Mouse (Mus musculus): Measurements from ENCODE around the gene Pfkfb4. TPM values are rescaled to one million over a fixed set of nuclear protein-coding genes. Genes with fewer than 3 reads are reported as not detected.
A peak's percentile ranks its signal among the peaks of the same experiment; 100 is the strongest.

The Pfkfb4 gene
- 10.5 and 12.4 TPM in 2 replicates for polyA plus RNA-seq (2016; fragmentation: Nextera tagmentation; extraction: Ambion mirVana)

- DNase-seq (ENCODE audit: extremely low spot score, low spot score): peak; percentile 94
- Histone ChIP-seq H3K36me3 (replicated peaks) (no peaks in the 10 kb centered on the region), H3K27ac (peak within 1 kb of the TSS; percentile 90), H3K27me3 (ENCODE audit: poor library complexity, severe bottlenecking) (no peaks in the 10 kb centered on the region), H3K4me3 (peak within 1 kb of the TSS; percentile 67), H3K9me3 (no peaks in the 10 kb centered on the region), H3K4me1 (peaks cover 57% of the 10 kb centered on the region)
- WGBS: 2% methylated on average over 31 of the region's 31 CpGs
Observed at GRCm38 (mm10) chr9:108991428-108992084, at the start of gene Pfkfb4. TSS of gene Pfkfb4 (plus strand) at chr9:108991778.

GRCm38 (mm10) chr9:108945111-108945510 is 46.5 kb upstream of the Pfkfb4 start:
- Histone ChIP-seq H3K4me3 (no peak overlapping the region), H3K27ac (no peak overlapping the region), H3K27me3 (ENCODE audit: poor library complexity, severe bottlenecking) (no peaks in the 10 kb centered on the region), H3K4me1 (peaks cover 17% of the 10 kb centered on the region), H3K36me3 (replicated peaks) (peaks cover 98% of the 10 kb centered on the region), H3K9me3 (no peaks in the 10 kb centered on the region)
- DNase-seq (ENCODE audit: extremely low spot score, low spot score): no peak
- WGBS: 89% methylated on average over 9 of the region's 9 CpGs

- Histone ChIP-seq H3K27ac (no peak overlapping the region), H3K4me3 (no peak overlapping the region), H3K27me3 (ENCODE audit: poor library complexity, severe bottlenecking) (no peaks in the 10 kb centered on the region), H3K4me1 (peaks cover 19% of the 10 kb centered on the region), H3K36me3 (replicated peaks) (peaks cover 98% of the 10 kb centered on the region), H3K9me3 (no peaks in the 10 kb centered on the region)
- WGBS: 92% methylated on average over 5 of the region's 5 CpGs
- no peak for DNase-seq (ENCODE audit: extremely low spot score, low spot score)
Observed at GRCm38 (mm10) chr9:108945608-108946007, 46.0 kb upstream of the Pfkfb4 start.

- no peaks in the 10 kb centered on the region for H3K9me3 ChIP-seq
- WGBS: 82% methylated on average over 13 of the region's 13 CpGs
- no peak overlapping the region for H3K4me3 ChIP-seq
- peaks cover 23% of the 10 kb centered on the region for H3K27me3 ChIP-seq (ENCODE audit: poor library complexity, severe bottlenecking)
- H3K27ac ChIP-seq: peak overlapping the region; percentile 74; the same call in 1 of the 2 replicates
- peaks cover 71% of the 10 kb centered on the region for H3K36me3 ChIP-seq (replicated peaks)
- DNase-seq (ENCODE audit: extremely low spot score, low spot score): peak; percentile 37
- peaks cover 38% of the 10 kb centered on the region for H3K4me1 ChIP-seq
Observed at GRCm38 (mm10) chr9:108949231-108949966, 42.2 kb upstream of the Pfkfb4 start.

- Histone ChIP-seq H3K27me3 (ENCODE audit: poor library complexity, severe bottlenecking) (peaks cover 29% of the 10 kb centered on the region), H3K4me1 (peaks cover 41% of the 10 kb centered on the region), H3K27ac (peak overlapping the region; percentile 74), H3K4me3 (no peak overlapping the region), H3K36me3 (replicated peaks) (peaks cover 64% of the 10 kb centered on the region), H3K9me3 (no peaks in the 10 kb centered on the region)
- 87% methylated on average over 9 of the region's 9 CpGs for WGBS
- no peak for DNase-seq (ENCODE audit: extremely low spot score, low spot score)
Observed at GRCm38 (mm10) chr9:108949967-108950728, 41.4 kb upstream of the Pfkfb4 start.

- Histone ChIP-seq H3K27ac (peak within 1 kb of the TSS; percentile 32; the same call in 1 of the 2 replicates), H3K36me3 (replicated peaks) (peaks cover 33% of the 10 kb centered on the region), H3K4me3 (peak within 1 kb of the TSS; percentile 41), H3K27me3 (ENCODE audit: poor library complexity, severe bottlenecking) (peaks cover 29% of the 10 kb centered on the region), H3K9me3 (no peaks in the 10 kb centered on the region), H3K4me1 (peaks cover 44% of the 10 kb centered on the region)
- WGBS: 10% methylated on average over 15 of the region's 15 CpGs
- DNase-seq (ENCODE audit: extremely low spot score, low spot score): no peak
Observed at GRCm38 (mm10) chr9:108953081-108953636, 38.4 kb upstream of the Pfkfb4 start, which contains the start of gene Col7a1. TSS of gene Col7a1 (plus strand) at chr9:108953586.

- H3K36me3 ChIP-seq (replicated peaks): peaks cover 13% of the 10 kb centered on the region
- H3K9me3 ChIP-seq: no peaks in the 10 kb centered on the region
- H3K4me1 ChIP-seq: peaks cover 27% of the 10 kb centered on the region
- no peak overlapping the region for H3K27ac ChIP-seq
- no peak overlapping the region for H3K4me3 ChIP-seq
- peaks cover 29% of the 10 kb centered on the region for H3K27me3 ChIP-seq (ENCODE audit: poor library complexity, severe bottlenecking)
- no peak for DNase-seq (ENCODE audit: extremely low spot score, low spot score)
- 94% methylated on average over 11 of the region's 11 CpGs for whole genome bisulfite sequencing
Observed at GRCm38 (mm10) chr9:108955241-108955640, 36.3 kb upstream of the Pfkfb4 start.

- H3K4me3 ChIP-seq: no peak overlapping the region
- peaks cover 29% of the 10 kb centered on the region for H3K27me3 ChIP-seq (ENCODE audit: poor library complexity, severe bottlenecking)
- 93% methylated on average over 11 of the region's 11 CpGs for WGBS
- DNase-seq (ENCODE audit: extremely low spot score, low spot score): no peak
- H3K27ac ChIP-seq: no peak overlapping the region
- no peaks in the 10 kb centered on the region for H3K9me3 ChIP-seq
- H3K36me3 ChIP-seq (replicated peaks): peaks cover 7% of the 10 kb centered on the region
- H3K4me1 ChIP-seq: peaks cover 25% of the 10 kb centered on the region
Observed at GRCm38 (mm10) chr9:108955846-108956245, 35.7 kb upstream of the Pfkfb4 start.

GRCm38 (mm10) chr9:108963577-108963976 is 28.0 kb upstream of the Pfkfb4 start:
- no peaks in the 10 kb centered on the region for H3K9me3 ChIP-seq
- H3K4me3 ChIP-seq: no peak overlapping the region
- no peaks in the 10 kb centered on the region for H3K36me3 ChIP-seq (replicated peaks)
- peaks cover 5% of the 10 kb centered on the region; the same call in 1 of the 2 replicates for H3K4me1 ChIP-seq
- H3K27ac ChIP-seq: no peak overlapping the region
- DNase-seq (ENCODE audit: extremely low spot score, low spot score): no peak
- H3K27me3 ChIP-seq (ENCODE audit: poor library complexity, severe bottlenecking): no peaks in the 10 kb centered on the region
- WGBS: 76% methylated on average over 3 of the region's 3 CpGs

GRCm38 (mm10) chr9:108964338-108964737 is 27.2 kb upstream of the Pfkfb4 start:
- Histone ChIP-seq H3K27ac (no peak overlapping the region), H3K4me3 (no peak overlapping the region), H3K9me3 (no peaks in the 10 kb centered on the region), H3K36me3 (replicated peaks) (no peaks in the 10 kb centered on the region), H3K27me3 (ENCODE audit: poor library complexity, severe bottlenecking) (no peaks in the 10 kb centered on the region), H3K4me1 (peaks cover 5% of the 10 kb centered on the region; the same call in 1 of the 2 replicates)
- 81% methylated on average over 6 of the region's 6 CpGs for WGBS
- no peak for DNase-seq (ENCODE audit: extremely low spot score, low spot score)

GRCm38 (mm10) chr9:108970623-108971022 is 21.0 kb upstream of the Pfkfb4 start:
- no peak for DNase-seq (ENCODE audit: extremely low spot score, low spot score)
- H3K27me3 ChIP-seq (ENCODE audit: poor library complexity, severe bottlenecking): no peaks in the 10 kb centered on the region
- no peaks in the 10 kb centered on the region for H3K36me3 ChIP-seq (replicated peaks)
- H3K27ac ChIP-seq: no peak overlapping the region
- H3K4me3 ChIP-seq: no peak overlapping the region
- WGBS: 87% methylated on average over 8 of the region's 8 CpGs
- H3K9me3 ChIP-seq: no peaks in the 10 kb centered on the region
- H3K4me1 ChIP-seq: peaks cover 5% of the 10 kb centered on the region; the same call in 1 of the 2 replicates

GRCm38 (mm10) chr9:108976483-108976882 is 15.1 kb upstream of the Pfkfb4 start:
- WGBS: 86% methylated on average over 9 of the region's 9 CpGs
- DNase-seq (ENCODE audit: extremely low spot score, low spot score): no peak
- no peak overlapping the region for H3K27ac ChIP-seq

More at GRCm38 (mm10) chr9:108976483-108976882, 15.1 kb upstream of the Pfkfb4 start:
- H3K4me1 ChIP-seq: 0 out of 2 replicates have a peak, but pooled peaks cover 3% of the 10 kb centered on the region
- no peaks in the 10 kb centered on the region for H3K9me3 ChIP-seq
- H3K36me3 ChIP-seq (replicated peaks): no peaks in the 10 kb centered on the region
- H3K27me3 ChIP-seq (ENCODE audit: poor library complexity, severe bottlenecking): no peaks in the 10 kb centered on the region
- H3K4me3 ChIP-seq: no peak overlapping the region
